Mouse (Mus musculus): ENCODE results near the gene Ccdc184. TPM values are rescaled to one million over a fixed set of nuclear protein-coding genes. Genes with fewer than 3 reads are reported as not detected.

The Ccdc184 gene
- polyA plus RNA-seq, 1 experiment from 2014 or later = 7.3 TPM

- Histone ChIP-seq H3K36me3 (no peaks in the 10 kb centered on the region), H3K4me1 (peaks cover 15% of the 10 kb centered on the region), H3K9me3 (replicated peaks) (no peaks in the 10 kb centered on the region), H3K27me3 (ENCODE audit: low read depth, poor library complexity, severe bottlenecking) (peaks cover 15% of the 10 kb centered on the region), H3K27ac (replicated peaks) (0 out of 2 replicates have a peak overlapping the region, but pooled peaks have one; percentile 13), H3K4me3 (no peak overlapping the region)
- 75% methylated on average over 19 of the region's 19 CpGs for WGBS
- no peak for DNase-seq (ENCODE audit: low spot score)
These were observed 5.7 kb upstream of the Ccdc184 start for GRCm38 (mm10) chr15:98161026-98161805.

- Histone ChIP-seq H3K27me3 (ENCODE audit: low read depth, poor library complexity, severe bottlenecking) (peaks cover 20% of the 10 kb centered on the region), H3K9me3 (replicated peaks) (no peaks in the 10 kb centered on the region), H3K4me3 (no peak overlapping the region), H3K4me1 (peaks cover 29% of the 10 kb centered on the region), H3K36me3 (no peaks in the 10 kb centered on the region), H3K27ac (replicated peaks) (no peak overlapping the region)
- no peak for DNase-seq (ENCODE audit: low spot score)
- WGBS = 85% methylated on average over 4 of the region's 4 CpGs
These were observed 4.4 kb upstream of the Ccdc184 start for GRCm38 (mm10) chr15:98162561-98162960.

- H3K9me3 ChIP-seq (replicated peaks) = no peaks in the 10 kb centered on the region
- H3K27me3 ChIP-seq (ENCODE audit: low read depth, poor library complexity, severe bottlenecking) = peaks cover 49% of the 10 kb centered on the region
- H3K36me3 ChIP-seq = no peaks in the 10 kb centered on the region
- H3K4me3 ChIP-seq = no peak within 1 kb of the TSS; the same call in 1 of the 2 replicates
- DNase-seq (ENCODE audit: low spot score) = no peak
- no peak within 1 kb of the TSS for H3K27ac ChIP-seq (replicated peaks)
- WGBS = 89% methylated on average over 5 of the region's 5 CpGs
- H3K4me1 ChIP-seq = peaks cover 53% of the 10 kb centered on the region
These were observed 1.4 kb upstream of the Ccdc184 start, which contains the start of gene Asb8 for GRCm38 (mm10) chr15:98165525-98165924. Gene Asb8, minus strand, starts transcription at chr15:98165625.

- no peaks in the 10 kb centered on the region for H3K9me3 ChIP-seq (replicated peaks)
- peak overlapping the region; percentile 89 for H3K27ac ChIP-seq (replicated peaks)
- WGBS = under 1% methylated on average over 69 of the region's 69 CpGs
- peaks cover 49% of the 10 kb centered on the region for H3K4me1 ChIP-seq
- H3K4me3 ChIP-seq = peak overlapping the region; percentile 67
- peaks cover 73% of the 10 kb centered on the region for H3K27me3 ChIP-seq (ENCODE audit: low read depth, poor library complexity, severe bottlenecking)
- H3K36me3 ChIP-seq = no peaks in the 10 kb centered on the region
- DNase-seq (ENCODE audit: low spot score) = peak; percentile 94
These were observed 975 bp downstream of the Ccdc184 start for GRCm38 (mm10) chr15:98167645-98168621.

GRCm38 (mm10) chr15:98168622-98169004 is 1.7 kb downstream of the Ccdc184 start:
- Histone ChIP-seq H3K27me3 (ENCODE audit: low read depth, poor library complexity, severe bottlenecking) (peaks cover 79% of the 10 kb centered on the region), H3K27ac (replicated peaks) (peak overlapping the region; percentile 89)
- no peak for DNase-seq (ENCODE audit: low spot score)

GRCm38 (mm10) chr15:98170365-98170764 is 3.4 kb downstream of the Ccdc184 start:
- DNase-seq (ENCODE audit: low spot score) = no peak
- H3K36me3 ChIP-seq = no peaks in the 10 kb centered on the region
- H3K27ac ChIP-seq (replicated peaks) = no peak overlapping the region
- WGBS = 45% methylated on average over 7 of the region's 7 CpGs
- peaks cover 49% of the 10 kb centered on the region for H3K4me1 ChIP-seq
- H3K9me3 ChIP-seq (replicated peaks) = no peaks in the 10 kb centered on the region
- peak overlapping the region; percentile 67; the same call in 1 of the 2 replicates for H3K4me3 ChIP-seq
- peaks cover 84% of the 10 kb centered on the region for H3K27me3 ChIP-seq (ENCODE audit: low read depth, poor library complexity, severe bottlenecking)

More at GRCm38 (mm10) chr15:98168622-98169004, 1.7 kb downstream of the Ccdc184 start:
- Histone ChIP-seq H3K4me3 (peak overlapping the region; percentile 67), H3K9me3 (replicated peaks) (no peaks in the 10 kb centered on the region), H3K4me1 (peaks cover 49% of the 10 kb centered on the region), H3K36me3 (no peaks in the 10 kb centered on the region)
- WGBS = 2% methylated on average over 19 of the region's 19 CpGs

GRCm38 (mm10) chr15:98170917-98171316 is 4.0 kb downstream of the Ccdc184 start:
- H3K27me3 ChIP-seq (ENCODE audit: low read depth, poor library complexity, severe bottlenecking) = peaks cover 78% of the 10 kb centered on the region
- DNase-seq (ENCODE audit: low spot score) = no peak
- no peaks in the 10 kb centered on the region for H3K9me3 ChIP-seq (replicated peaks)
- H3K27ac ChIP-seq (replicated peaks) = no peak overlapping the region
- 81% methylated on average over 9 of the region's 9 CpGs for WGBS
- H3K36me3 ChIP-seq = no peaks in the 10 kb centered on the region
- no peak overlapping the region; the same call in 1 of the 2 replicates for H3K4me3 ChIP-seq
- peaks cover 49% of the 10 kb centered on the region for H3K4me1 ChIP-seq

GRCm38 (mm10) chr15:98172113-98172512 is 5.2 kb downstream of the Ccdc184 start:
- no peak overlapping the region for H3K27ac ChIP-seq (replicated peaks)
- H3K9me3 ChIP-seq (replicated peaks) = no peaks in the 10 kb centered on the region
- no peak for DNase-seq (ENCODE audit: low spot score)
- peaks cover 74% of the 10 kb centered on the region for H3K27me3 ChIP-seq (ENCODE audit: low read depth, poor library complexity, severe bottlenecking)
- H3K36me3 ChIP-seq = no peaks in the 10 kb centered on the region
- 79% methylated on average over 5 of the region's 5 CpGs for WGBS
- H3K4me3 ChIP-seq = no peak overlapping the region
- H3K4me1 ChIP-seq = peaks cover 40% of the 10 kb centered on the region

GRCm38 (mm10) chr15:98173821-98174220 is 6.9 kb downstream of the Ccdc184 start:
- Histone ChIP-seq H3K4me1 (peaks cover 23% of the 10 kb centered on the region), H3K9me3 (replicated peaks) (no peaks in the 10 kb centered on the region), H3K36me3 (no peaks in the 10 kb centered on the region), H3K4me3 (no peak overlapping the region), H3K27me3 (ENCODE audit: low read depth, poor library complexity, severe bottlenecking) (peaks cover 60% of the 10 kb centered on the region), H3K27ac (replicated peaks) (no peak overlapping the region)
- WGBS = 43% methylated on average over 8 of the region's 8 CpGs
- no peak for DNase-seq (ENCODE audit: low spot score)

GRCm38 (mm10) chr15:98177320-98177719 is 10.4 kb downstream of the Ccdc184 start:
- Histone ChIP-seq H3K27ac (replicated peaks) (no peak overlapping the region), H3K9me3 (replicated peaks) (no peaks in the 10 kb centered on the region), H3K36me3 (no peaks in the 10 kb centered on the region), H3K4me3 (no peak overlapping the region), H3K27me3 (ENCODE audit: low read depth, poor library complexity, severe bottlenecking) (peaks cover 41% of the 10 kb centered on the region), H3K4me1 (peaks cover 10% of the 10 kb centered on the region)
- no peak for DNase-seq (ENCODE audit: low spot score)
- 76% methylated on average over 3 of the region's 3 CpGs for WGBS

- H3K27ac ChIP-seq (replicated peaks) = peak overlapping the region; percentile 83
- H3K27me3 ChIP-seq (ENCODE audit: low read depth, poor library complexity, severe bottlenecking) = peaks cover 18% of the 10 kb centered on the region
- no peaks in the 10 kb centered on the region for H3K9me3 ChIP-seq (replicated peaks)
- no peaks in the 10 kb centered on the region for H3K36me3 ChIP-seq
- H3K4me3 ChIP-seq = peak overlapping the region; percentile 65
- no peak for DNase-seq (ENCODE audit: low spot score)
- WGBS = 5% methylated on average over 26 of the region's 26 CpGs
- H3K4me1 ChIP-seq = peaks cover 10% of the 10 kb centered on the region
These were observed 13.7 kb downstream of the Ccdc184 start for GRCm38 (mm10) chr15:98180567-98181131.

- Histone ChIP-seq H3K27me3 (ENCODE audit: low read depth, poor library complexity, severe bottlenecking) (peaks cover 18% of the 10 kb centered on the region), H3K9me3 (replicated peaks) (no peaks in the 10 kb centered on the region)
- WGBS = 0% methylated on average over 30 of the region's 30 CpGs
These were observed 14.3 kb downstream of the Ccdc184 start for GRCm38 (mm10) chr15:98181132-98181711.

More at GRCm38 (mm10) chr15:98181132-98181711, 14.3 kb downstream of the Ccdc184 start:
- Histone ChIP-seq H3K4me3 (peak overlapping the region; percentile 65), H3K27ac (replicated peaks) (peak overlapping the region; percentile 83), H3K4me1 (peaks cover 10% of the 10 kb centered on the region), H3K36me3 (no peaks in the 10 kb centered on the region)
- peak; percentile 93 for DNase-seq (ENCODE audit: low spot score)
